Mouse (Mus musculus) lung, postnatal 14 days (tissue): Measurements from ENCODE around the gene Vmn1r16.
"Not testable (repeated sequence)": the region's sequence is repeated elsewhere in the genome, so short reads cannot be mapped to it uniquely, and the experiment has no call there.

Source experiments
- DNase-seq: peaks from one replicate; pipeline ENCODE4 v3.0.0; 2021

Gene Vmn1r16

DNA sequence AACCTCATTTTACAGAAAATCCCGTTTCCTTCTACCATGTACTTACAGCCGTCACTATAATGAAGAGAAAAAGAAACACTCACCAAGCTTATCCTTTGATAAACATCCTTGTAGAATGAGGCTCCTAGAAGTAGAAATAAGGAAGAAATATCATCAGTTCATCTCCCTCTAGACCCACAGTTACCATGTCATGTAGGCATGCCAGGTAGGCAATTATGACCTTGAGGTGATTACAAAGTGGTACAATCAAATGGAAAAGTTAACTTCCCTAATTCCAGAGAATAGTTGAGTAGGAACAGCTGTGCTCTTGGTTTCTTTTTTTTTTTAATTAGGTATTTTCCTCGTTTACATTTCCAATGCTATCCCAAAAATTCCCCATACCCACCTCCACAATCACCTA lies at the start of gene Vmn1r16:
Gene Vmn1r16, minus strand, starts transcription at position 101 of the 400 bp plus-strand sequence.
- no peak for DNase-seq

DNA sequence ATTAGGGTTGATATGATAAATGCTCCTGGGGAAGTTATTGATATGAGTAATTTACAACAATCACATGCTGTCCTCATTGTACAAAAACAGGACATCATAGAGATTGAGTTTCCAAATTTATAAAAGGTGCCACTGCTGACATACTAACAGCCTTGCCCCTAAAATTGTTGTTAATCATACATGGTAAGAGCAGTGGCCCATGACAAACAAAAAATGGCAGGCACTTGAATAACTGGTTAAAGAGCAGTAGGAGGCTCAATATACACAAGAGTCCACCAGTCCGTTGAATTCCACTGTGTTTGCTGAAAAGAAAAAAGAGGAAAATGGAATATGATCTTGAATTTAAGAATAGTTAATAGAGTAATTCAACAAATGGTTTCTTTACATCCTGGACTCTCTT lies 38.2 kb upstream of the Vmn1r16 start:
- DNase-seq = no peak

DNA sequence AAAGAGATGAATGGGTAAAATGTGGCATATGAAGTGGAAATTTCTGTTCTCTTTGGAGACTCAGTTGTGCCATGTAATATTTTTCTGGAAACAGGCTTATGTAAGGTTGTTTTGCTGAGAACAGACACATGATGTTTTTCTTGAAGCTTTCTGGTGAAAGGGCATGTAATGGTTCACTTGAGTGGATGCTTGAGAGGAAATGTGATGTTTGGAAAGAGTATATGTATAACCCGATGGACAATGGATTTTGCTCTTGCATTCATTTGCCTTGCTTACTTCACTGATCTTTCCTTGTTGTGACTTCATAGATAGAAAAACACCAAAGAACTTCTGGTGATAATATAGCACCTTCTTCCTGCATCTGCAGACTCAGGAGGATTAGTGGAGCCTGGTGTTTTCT lies 36.6 kb upstream of the Vmn1r16 start:
- DNase-seq = not testable (repeated sequence)

DNA sequence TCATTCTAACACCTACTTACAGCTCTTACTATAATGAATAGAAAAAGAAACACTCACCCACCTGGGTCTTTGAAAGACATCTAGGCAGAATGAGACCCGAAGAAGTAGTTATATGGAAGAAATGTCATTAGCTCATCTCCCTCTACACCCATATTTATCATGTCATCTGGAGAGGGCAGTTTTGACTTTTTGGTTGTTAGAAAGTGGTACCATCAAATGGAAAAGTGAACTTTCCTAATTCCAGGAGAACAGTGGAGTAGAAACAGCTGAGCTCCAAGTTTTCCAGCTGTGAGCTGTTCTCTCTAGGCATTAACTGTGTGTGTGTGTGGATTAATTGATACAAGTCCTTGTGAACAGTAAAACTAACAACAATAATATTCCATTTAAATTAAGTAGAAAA lies 34.3 kb upstream of the Vmn1r16 start, which contains the start of gene Vmn1r17:
Gene Vmn1r17, minus strand, starts transcription at position 101 of the 400 bp plus-strand sequence.
- no peak for DNase-seq

DNA sequence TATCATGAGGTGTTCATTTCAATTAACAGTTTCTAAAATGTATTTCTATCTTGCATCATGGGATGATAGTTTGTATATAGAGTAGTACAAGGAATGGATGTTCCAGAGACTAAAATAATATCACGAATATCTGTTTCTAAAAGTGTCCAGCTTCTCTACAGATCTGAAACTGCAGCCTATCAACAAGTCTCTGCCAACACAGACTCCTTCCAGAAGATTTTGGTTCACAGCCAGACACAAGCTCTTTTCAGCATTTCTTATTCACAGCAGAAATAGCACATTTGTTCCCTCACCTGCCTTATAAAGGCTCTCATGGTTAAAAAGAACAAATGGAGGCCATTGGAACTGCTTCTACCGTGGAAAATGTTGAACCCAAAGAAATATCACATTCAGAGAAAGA lies 27.6 kb upstream of the Vmn1r16 start:
- no peak for DNase-seq

DNA sequence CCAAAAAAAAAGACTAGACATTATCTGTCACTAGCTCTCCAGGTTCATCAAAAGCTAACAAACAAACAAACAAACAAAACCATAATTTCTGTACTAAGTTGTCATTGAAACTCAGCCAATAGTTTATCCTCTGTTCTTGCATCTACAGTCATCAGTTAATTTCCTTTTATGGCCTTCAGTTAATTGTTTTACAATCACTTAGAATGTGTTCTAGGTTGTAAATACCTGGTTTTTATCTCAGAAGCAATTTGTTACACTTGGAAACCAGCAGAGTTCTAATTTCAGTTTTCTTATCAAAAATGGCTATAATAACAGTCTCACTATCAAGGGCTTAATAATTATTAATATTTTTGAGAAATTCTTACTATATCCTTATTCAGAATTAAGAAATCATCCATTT lies 3.1 kb downstream of the Vmn1r16 start:
- DNase-seq = no peak

DNA sequence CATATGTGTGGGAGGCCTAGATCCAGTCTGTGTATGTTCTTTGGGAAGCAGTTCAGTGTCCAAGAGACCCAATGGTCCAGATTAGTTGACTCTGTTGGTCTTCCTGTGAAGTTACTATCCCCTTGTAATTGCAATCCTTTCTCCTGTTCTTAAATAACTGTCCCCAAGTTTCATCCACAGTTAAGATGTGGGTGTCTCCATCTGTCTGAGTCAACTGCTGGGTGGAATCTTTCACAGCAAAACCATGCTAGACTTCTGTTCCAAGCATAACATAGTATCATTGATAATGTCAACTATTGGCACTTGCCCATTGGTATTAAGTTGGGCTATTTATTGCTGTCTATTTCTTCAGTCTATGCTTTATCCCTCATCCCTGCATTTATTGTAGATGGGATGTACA lies 50.3 kb downstream of the Vmn1r16 start:
- no peak for DNase-seq

DNA sequence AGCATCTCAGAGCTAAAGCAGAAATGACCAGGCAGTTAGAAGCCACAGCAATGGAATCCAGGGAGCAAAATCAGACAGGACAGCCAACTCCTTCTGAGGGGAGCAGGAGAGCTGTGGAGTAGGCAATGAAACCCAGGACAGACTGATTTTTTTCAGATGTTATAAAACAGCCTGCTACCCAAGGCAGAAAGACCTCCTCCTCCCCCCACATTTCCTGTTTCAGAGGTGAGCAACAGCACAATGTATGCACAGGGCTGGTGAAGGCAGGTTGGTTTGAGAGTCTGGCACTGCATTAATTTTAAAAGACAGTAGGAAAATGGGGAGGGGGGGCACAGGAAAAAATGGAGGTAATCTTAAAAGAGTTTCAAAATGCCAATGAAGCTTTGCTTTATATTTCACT lies 56.8 kb downstream of the Vmn1r16 start:
- no peak for DNase-seq

DNA sequence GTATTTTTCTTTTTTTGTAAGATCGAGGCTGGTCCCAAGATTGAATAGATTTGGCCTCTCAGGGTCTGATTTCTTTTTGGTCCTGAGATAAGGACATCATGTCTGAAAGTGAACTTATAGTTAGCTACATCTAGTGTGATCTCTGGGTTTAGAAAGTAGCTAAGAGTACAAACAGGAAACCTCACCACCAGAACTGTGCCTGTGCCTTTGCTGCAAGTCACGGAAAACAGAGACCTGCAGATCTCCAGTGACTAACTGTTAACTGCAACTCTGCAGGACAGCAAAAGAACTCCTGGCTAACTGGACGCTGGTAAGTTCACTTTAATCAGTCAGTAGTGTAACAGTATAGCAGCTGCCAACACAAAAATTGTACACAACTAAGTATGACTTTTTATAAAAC lies 57.4 kb downstream of the Vmn1r16 start:
- DNase-seq = no peak
